18 mouse cellular contexts compared by ENCODE assay signal in the genomic region with DNA sequence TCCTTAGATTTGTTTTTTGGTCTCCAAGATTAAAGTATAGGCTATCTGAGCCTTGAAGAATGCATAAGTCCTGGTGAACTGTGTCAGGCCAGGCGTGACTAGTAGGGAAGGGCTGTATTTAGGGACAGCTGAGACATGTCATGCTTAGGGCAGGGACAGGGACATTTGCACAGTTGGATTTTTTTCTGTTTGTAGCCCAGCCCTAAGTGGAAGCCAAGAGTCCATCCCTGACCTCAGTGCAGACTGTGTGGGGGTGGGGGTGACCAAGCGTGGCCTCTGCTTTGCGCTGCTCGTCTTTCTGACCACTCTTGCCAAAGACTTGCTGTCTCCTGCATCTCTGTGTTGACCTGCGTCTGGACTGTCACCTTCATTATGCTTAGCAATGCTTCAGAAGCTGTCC. TPM values are rescaled to one million over a fixed set of nuclear protein-coding genes. Genes with fewer than 3 reads are reported as not detected.
DNase-seq lines count a peak whose midpoint lies in the region; ATAC-seq and TF ChIP-seq lines count a peak whose summit lies in the region.
"Had no signal": no experiment of that assay in that cellular context is flagged by ENCODE, and none has a peak within 500 bp of the region (broad histone marks: within the 10 kb centered on the region; RNA-seq: fewer than 3 reads in every experiment).

No protein-coding gene starts in this region.

- TF ChIP-seq CTCF in heart, adult 2 months (IDR thresholded peaks at IDR 0.05), result no peak

- peaks cover 67% of the 10 kb centered on the region for H3K36me3 ChIP-seq in heart, embryonic 13.5 days
- peaks cover 2% of the 10 kb centered on the region for H3K36me3 ChIP-seq in heart, adult 2 months (ENCODE audit: control insufficient read depth, insufficient read depth, low read length)
- peaks cover 58% of the 10 kb centered on the region for H3K36me3 ChIP-seq in lung, embryonic 15.5 days
- peaks cover 93% of the 10 kb centered on the region for H3K36me3 ChIP-seq in hindbrain, embryonic 10.5 days

- TF ChIP-seq EP300 in heart, adult 2 months (IDR thresholded peaks at IDR 0.05; ENCODE audit: insufficient read depth, low read depth, low read length), result no peak

- H3K79me2 ChIP-seq in heart, adult 2 months (replicated peaks; ENCODE audit: control insufficient read depth, insufficient read depth, low read length), result peaks cover 2% of the 10 kb centered on the region

- H3K9ac ChIP-seq in heart, embryonic 13.5 days, result peak overlapping the region; percentile 16; the same call in 1 of the 2 replicates
- no peak overlapping the region for H3K9ac ChIP-seq in heart, adult 2 months (ENCODE audit: low read depth, low read length)
- no peak overlapping the region for H3K9ac ChIP-seq in lung, embryonic 15.5 days
- H3K9ac ChIP-seq: forebrain, postnatal 0 days; hindbrain, embryonic 15.5 days; limb, embryonic 13.5 days; midbrain, embryonic 12.5 days had no signal

- H3K4me3 ChIP-seq in heart, embryonic 13.5 days, result no peak overlapping the region
- no peak overlapping the region for H3K4me3 ChIP-seq in heart, adult 2 months
- no peak overlapping the region for H3K4me3 ChIP-seq in lung, embryonic 15.5 days
- H3K4me3 ChIP-seq in hindbrain, embryonic 10.5 days, result no peak overlapping the region
- H3K4me3 ChIP-seq: gastrocnemius, adult 2 months; hindbrain, embryonic 15.5 days; limb, embryonic 13.5 days; midbrain, embryonic 12.5 days had no signal

- H3K27ac ChIP-seq in heart, embryonic 13.5 days (replicated peaks), result peak overlapping the region; percentile 80
- H3K27ac ChIP-seq in heart, adult 2 months, result no peak overlapping the region
- 0 out of 2 replicates have a peak overlapping the region, but pooled peaks have one; percentile 33 for H3K27ac ChIP-seq in lung, embryonic 15.5 days
- H3K27ac ChIP-seq in hindbrain, embryonic 10.5 days, result no peak overlapping the region
- H3K27ac ChIP-seq: gastrocnemius, adult 2 months; hindbrain, embryonic 15.5 days; limb, embryonic 13.5 days; macrophage; midbrain, embryonic 12.5 days had no signal

- peaks cover 61% of the 10 kb centered on the region for H3K4me1 ChIP-seq in heart, embryonic 13.5 days
- H3K4me1 ChIP-seq in heart, adult 2 months (ENCODE audit: control insufficient read depth, insufficient read depth, low read length), result peaks cover 17% of the 10 kb centered on the region
- peaks cover 28% of the 10 kb centered on the region for H3K4me1 ChIP-seq in lung, embryonic 15.5 days
- H3K4me1 ChIP-seq in hindbrain, embryonic 10.5 days (replicated peaks), result peaks cover 22% of the 10 kb centered on the region

- no peak for DNase-seq in heart, adult 2 months
- DNase-seq in lung, postnatal 25 days (ENCODE audit: low spot score), result no peak
- peak; percentile 45 for DNase-seq in kidney, adult 9 months
- DNase-seq in kidney, postnatal 36 days, result peak; percentile 48 to 61
- DNase-seq in adrenal gland, postnatal 14 days, result no peak
- DNase-seq in hindbrain, embryonic 10.5 days (ENCODE audit: low spot score), result no peak
- DNase-seq: adrenal gland, adult 8-10 months; cerebellum, adult 9-10 months; embryo, embryonic 11 days; forebrain, postnatal 0 days; gastrocnemius, adult 2 months; spleen, adult 18-20 months had no signal

- ATAC-seq in heart, embryonic 13.5 days (ENCODE audit: extremely low read depth, insufficient number of reproducible peaks, low FRiP score, low TSS enrichment), result no peak
- ATAC-seq in lung, embryonic 15.5 days (ENCODE audit: borderline replicate concordance, extremely low read depth, low FRiP score, low TSS enrichment), result 0 out of 2 replicates have a peak, but pooled peaks have one; percentile 17
- ATAC-seq: forebrain, postnatal 0 days had no signal

- no peaks in the 10 kb centered on the region for H3K9me3 ChIP-seq in heart, embryonic 13.5 days
- no peaks in the 10 kb centered on the region for H3K9me3 ChIP-seq in lung, embryonic 15.5 days
- H3K9me3 ChIP-seq in hindbrain, embryonic 10.5 days, result no peaks in the 10 kb centered on the region
- H3K9me3 ChIP-seq: hindbrain, embryonic 15.5 days; limb, embryonic 13.5 days; midbrain, embryonic 12.5 days had no signal

- intact Hi-C loops in heart, adult 2 months (cut with DNase I), result no loop called here

- WGBS in heart, embryonic 13.5 days, result 74% methylated on average over 5 of the region's 5 CpGs
- WGBS in heart, adult 2 months, result 82% methylated on average over 5 of the region's 5 CpGs
- 63% methylated on average over 5 of the region's 5 CpGs for WGBS in lung, embryonic 15.5 days
- 84% methylated on average over 5 of the region's 5 CpGs for WGBS in hindbrain, embryonic 10.5 days

- H3K4me2 ChIP-seq in heart, embryonic 13.5 days, result no peak overlapping the region
- H3K4me2 ChIP-seq in lung, embryonic 15.5 days, result no peak overlapping the region
- H3K4me2 ChIP-seq: hindbrain, embryonic 15.5 days; limb, embryonic 13.5 days; midbrain, embryonic 12.5 days had no signal

- TF ChIP-seq POLR2A in heart, adult 2 months (IDR thresholded peaks at IDR 0.05; ENCODE audit: insufficient read depth, low read depth, low read length), result no peak

- no peaks in the 10 kb centered on the region for H3K27me3 ChIP-seq in heart, embryonic 13.5 days (replicated peaks)
- H3K27me3 ChIP-seq in heart, adult 2 months (ENCODE audit: control insufficient read depth, insufficient read depth, low read length), result no peaks in the 10 kb centered on the region
- no peaks in the 10 kb centered on the region for H3K27me3 ChIP-seq in lung, embryonic 15.5 days
- H3K27me3 ChIP-seq in hindbrain, embryonic 10.5 days (ENCODE audit: insufficient read depth, poor library complexity, severe bottlenecking), result no peaks in the 10 kb centered on the region
- H3K27me3 ChIP-seq: hindbrain, embryonic 15.5 days; limb, embryonic 13.5 days; midbrain, embryonic 12.5 days had no signal

RNA-seq across cellular contexts. Expression of gene Pgs1, which starts 18.1 kb away (rescaled TPM):
- 25.7 and 26.6 TPM in 2 replicates for polyA plus RNA-seq in heart, embryonic 13.5 days (2015; fragmentation: Nextera tagmentation; extraction: Ambion mirVana)
- 10 to 100 TPM; 17.9 to 18.1 TPM for total RNA-seq in heart, adult 2 months (2021)
- polyA plus RNA-seq in heart, adult 2 months (2012; rRNA removed), result 21.8 and 26.5 TPM in 2 replicates
- 37.7 and 42.2 TPM in 2 replicates for polyA plus RNA-seq in lung, embryonic 15.5 days (2015; fragmentation: Nextera tagmentation; extraction: Ambion mirVana)
- 32.9 and 39.2 TPM in 2 replicates for total RNA-seq in adrenal gland, postnatal 14 days (2021)
- 46.2 and 51.9 TPM in 2 replicates for polyA plus RNA-seq in hindbrain, embryonic 10.5 days (2016; fragmentation: Nextera tagmentation; extraction: Ambion mirVana)

RNA-seq across cellular contexts. Expression of gene Socs3, which starts 34.4 kb away (rescaled TPM):
- polyA plus RNA-seq in heart, embryonic 13.5 days (2015; fragmentation: Nextera tagmentation; extraction: Ambion mirVana), result 4.9 and 8.5 TPM in 2 replicates
- 1 to 10 TPM; 2.8 to 4.5 TPM for total RNA-seq in heart, adult 2 months (2021)
- 3.7 and 4.4 TPM in 2 replicates for polyA plus RNA-seq in heart, adult 2 months (2012; rRNA removed)
- polyA plus RNA-seq in lung, embryonic 15.5 days (2015; fragmentation: Nextera tagmentation; extraction: Ambion mirVana), result 12.7 and 13.5 TPM in 2 replicates
- total RNA-seq in adrenal gland, postnatal 14 days (2021), result 4.8 and 6.5 TPM in 2 replicates
- polyA plus RNA-seq in hindbrain, embryonic 10.5 days (2016; fragmentation: Nextera tagmentation; extraction: Ambion mirVana), result 12.5 and 14.2 TPM in 2 replicates

Comparison
In these comparisons a context has a peak if more than half of its experiments do, and no peak if none do; other contexts are left out.
1. H3K27ac ChIP-seq: peak in heart, embryonic 13.5 days (single experiment) and lung, embryonic 15.5 days (single experiment); none in heart, adult 2 months (single experiment) and hindbrain, embryonic 10.5 days (single experiment).
2. DNase-seq: peak in kidney, adult 9 months (single experiment) and kidney, postnatal 36 days (2 of 2); none in heart, adult 2 months (0 of 2), lung, postnatal 25 days (single experiment), adrenal gland, postnatal 14 days (single experiment) and hindbrain, embryonic 10.5 days (single experiment).